Mouse (Mus musculus): ENCODE results near the gene Tanc1.

Gene Tanc1

DNA sequence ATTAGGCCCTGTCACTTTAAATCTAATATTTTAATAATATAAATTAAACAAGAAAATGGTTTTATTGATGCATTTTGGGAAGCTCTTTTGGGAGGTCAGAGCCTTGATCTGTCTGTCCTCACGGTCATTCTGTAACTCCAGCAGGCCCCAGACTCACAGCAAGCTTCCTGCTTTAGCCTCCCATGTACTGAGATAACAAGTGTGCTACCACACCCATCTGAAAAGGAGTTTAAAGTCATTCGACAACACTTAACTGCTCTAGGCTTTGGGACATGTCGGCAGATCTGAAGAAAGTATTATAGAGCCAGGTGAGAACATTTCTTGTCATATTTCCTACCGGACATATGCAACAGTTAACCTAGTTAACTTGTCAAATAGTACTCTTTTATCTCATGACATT is 69.3 kb downstream of the Tanc1 start:
- DNase-seq (ENCODE audit: low spot score): no peak

DNA sequence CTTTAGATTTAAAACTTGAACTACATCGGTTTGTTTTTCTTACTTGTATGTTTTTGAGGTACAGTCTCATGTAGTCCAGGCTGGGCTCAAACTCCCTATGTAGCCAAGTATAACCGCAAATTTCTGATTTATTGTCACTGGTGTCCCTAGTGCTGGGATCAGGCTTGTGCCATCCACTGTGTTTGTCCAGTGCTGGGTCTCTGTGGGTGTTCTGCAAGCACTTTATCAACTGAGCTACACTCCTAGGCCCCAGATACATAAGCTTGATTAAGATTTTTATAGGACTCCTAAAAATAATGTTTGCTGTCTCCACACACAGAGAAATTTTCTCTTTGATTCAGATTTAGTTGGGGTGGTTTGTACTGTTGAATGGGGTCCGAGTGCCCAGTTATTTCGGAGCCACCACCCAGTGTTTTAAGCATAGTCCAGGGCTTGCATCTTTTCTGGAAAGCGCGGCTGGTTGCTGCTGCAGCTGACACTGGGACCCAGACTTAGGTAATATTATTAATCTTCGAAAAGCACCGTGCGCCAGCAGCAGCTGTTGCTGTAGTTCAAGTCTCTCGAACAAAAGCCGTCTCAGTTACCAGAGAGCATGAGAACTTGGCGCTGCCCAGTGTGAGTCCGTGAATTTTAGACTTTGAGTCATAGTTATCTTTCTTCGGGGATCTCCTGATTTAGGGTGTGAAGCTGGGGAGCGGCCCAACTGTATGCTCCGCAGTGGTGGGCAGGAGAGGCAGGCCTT is 73.2 kb downstream of the Tanc1 start:
- DNase-seq (ENCODE audit: low spot score): no peak

DNA sequence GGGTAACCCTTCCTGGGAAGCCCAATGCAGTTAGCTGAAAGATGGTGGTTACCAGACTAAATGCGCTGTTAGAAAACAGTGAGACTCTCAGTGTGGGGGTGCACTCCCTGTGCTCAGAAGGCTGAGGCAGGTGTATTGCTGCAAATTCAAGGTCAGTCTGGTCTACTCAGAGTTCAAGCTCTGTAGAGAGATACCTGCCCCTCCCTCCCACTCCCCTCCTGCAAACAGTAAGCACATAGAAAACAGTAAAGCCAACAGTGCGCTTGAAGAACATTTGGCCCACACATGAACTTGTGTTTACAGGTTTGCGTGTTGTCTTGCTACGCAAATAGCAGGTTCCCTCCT is 73.7 kb downstream of the Tanc1 start:
- DNase-seq (ENCODE audit: low spot score): no peak

DNA sequence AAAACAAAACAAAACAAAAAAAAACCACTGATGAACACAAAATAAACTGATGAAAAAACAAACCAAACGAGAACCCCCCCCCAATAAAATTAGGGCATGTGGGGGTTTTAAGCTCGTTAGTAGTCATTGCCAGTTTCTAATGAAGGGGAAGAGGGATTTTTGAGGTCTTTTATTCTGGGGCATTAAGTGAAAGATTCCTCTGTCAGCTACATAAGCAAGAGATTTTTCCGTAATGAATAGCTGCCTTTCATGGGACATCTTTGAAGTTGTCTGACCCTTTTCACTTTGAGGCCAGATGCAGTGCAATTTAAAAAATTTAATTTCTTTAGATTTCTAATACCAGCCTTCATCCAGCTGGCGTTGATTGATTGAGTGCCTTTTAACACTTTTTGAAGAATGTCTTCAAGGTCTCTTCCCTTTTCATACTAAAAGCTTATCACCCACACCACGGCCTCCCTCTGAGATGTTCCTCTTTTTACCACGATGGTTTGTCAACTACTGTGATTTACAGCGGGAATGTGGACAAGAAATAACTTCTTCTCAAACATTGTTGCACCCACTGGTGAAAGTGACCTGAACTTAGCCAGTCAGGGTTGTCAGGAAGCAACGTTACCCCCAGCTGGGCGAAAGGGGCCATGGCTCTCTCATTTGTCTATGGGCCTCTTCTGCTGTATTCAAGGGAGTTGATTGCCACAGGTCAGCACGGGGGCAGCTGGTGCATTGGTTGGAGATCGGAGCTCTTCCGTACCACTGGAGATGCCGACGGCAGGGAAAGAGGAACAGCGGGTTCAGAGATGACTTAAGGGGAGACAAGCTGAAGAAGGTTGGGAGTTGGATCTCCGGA is 76.6 kb downstream of the Tanc1 start:
- no peak for DNase-seq (ENCODE audit: low spot score)

DNA sequence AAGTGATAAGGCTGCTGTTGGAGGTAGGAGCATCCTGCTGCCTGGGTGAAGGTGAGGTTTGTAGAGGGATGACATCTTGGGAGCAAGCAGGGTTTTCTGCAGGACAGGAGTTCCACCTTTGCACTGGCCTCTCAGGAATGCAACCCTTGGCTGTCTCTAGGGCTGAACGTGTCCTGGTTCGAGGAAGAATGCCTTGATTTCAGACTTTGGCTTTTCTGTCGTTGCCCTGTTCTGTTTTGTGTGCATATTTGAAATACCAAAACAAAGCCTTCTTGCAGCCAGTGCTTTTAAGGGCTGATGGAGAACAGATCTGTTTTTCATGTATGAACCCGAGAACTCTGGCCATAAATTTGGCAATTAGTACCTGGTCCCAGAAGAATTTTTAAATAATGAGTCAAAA is 79.3 kb downstream of the Tanc1 start:
- DNase-seq (ENCODE audit: low spot score): no peak

DNA sequence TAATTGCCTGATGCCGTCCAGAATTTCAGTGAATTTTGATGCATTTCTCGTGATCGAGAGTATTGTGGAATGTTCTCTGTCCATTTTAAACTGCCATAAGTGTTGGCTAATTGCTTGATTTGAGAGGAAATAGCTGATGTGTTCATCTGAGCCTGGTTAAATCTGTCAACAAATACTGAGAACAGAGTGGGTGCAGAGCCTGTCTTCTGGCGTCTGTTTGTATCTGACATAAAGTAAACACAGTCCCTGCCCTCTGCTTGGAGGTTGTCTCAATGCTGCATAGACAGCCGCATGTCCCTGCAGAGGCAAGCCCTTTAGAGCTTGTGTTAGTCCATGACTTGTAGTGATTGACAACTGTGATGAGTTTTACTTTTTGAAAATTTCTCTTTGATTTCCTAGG is 81.6 kb downstream of the Tanc1 start:
- no peak for DNase-seq (ENCODE audit: low spot score)

DNA sequence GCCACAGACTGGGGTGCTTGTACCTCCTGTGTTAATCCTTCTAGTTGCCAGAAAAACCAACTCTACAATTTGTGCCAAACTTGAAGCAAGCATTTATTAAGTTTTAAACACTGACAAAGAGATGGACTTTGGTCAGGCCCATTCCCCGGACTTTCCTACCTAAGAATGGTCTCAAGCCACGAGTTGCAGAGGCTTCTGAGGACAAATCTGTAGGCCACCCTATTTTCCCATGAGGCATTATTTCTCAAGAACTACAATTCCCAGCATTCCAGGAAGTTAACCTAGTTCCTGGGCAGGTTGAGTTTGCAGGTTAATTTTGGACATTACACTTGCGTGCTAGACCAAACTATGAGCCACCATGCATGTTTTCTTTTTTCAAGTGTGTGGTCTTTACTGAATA is 85.3 kb downstream of the Tanc1 start:
- no peak for DNase-seq (ENCODE audit: low spot score)

DNA sequence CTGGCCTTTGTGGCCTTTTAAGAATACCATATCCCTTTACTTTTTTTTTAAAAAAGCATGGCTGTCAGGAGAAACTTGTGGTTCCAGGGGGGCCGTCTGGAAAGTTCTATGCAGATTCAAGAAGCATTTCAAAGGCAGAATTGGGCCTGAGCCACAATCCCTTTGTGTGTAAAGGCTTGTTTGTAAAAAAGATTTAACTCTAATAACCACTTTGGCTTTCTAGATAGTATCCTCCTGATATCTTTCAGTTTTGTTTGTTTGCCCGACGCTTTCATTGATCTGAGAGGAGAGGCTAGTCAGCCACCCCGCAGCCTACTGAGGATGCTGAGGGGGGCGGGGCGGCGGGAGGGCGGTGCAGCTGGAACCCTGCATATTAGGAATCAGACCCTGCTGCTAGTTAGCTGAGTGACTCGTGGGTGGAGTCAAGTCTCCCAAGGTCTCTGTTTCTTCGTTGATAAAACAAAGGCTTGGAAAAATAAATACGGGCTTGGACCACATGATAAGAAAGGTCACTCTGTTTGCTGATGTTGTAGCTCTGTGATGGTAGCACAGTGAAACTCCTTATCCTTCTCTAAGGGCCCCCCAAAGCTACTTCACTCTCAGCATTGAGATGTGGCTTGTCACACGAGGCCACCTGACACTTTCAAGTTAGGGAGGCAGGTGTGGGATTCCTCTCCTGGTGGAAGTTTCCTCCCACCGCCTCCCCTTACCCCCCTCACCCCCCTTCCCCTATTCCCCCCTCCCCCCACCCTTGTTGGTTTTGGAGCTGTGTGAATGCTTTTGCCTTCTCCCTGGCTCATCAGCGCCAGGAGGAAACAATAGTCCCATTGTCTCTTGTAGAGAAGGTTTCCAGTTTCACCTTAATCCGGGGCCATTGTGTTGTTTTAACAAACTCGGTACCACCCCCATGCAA is 86.1 kb downstream of the Tanc1 start:
- DNase-seq (ENCODE audit: low spot score): peak; percentile 70

DNA sequence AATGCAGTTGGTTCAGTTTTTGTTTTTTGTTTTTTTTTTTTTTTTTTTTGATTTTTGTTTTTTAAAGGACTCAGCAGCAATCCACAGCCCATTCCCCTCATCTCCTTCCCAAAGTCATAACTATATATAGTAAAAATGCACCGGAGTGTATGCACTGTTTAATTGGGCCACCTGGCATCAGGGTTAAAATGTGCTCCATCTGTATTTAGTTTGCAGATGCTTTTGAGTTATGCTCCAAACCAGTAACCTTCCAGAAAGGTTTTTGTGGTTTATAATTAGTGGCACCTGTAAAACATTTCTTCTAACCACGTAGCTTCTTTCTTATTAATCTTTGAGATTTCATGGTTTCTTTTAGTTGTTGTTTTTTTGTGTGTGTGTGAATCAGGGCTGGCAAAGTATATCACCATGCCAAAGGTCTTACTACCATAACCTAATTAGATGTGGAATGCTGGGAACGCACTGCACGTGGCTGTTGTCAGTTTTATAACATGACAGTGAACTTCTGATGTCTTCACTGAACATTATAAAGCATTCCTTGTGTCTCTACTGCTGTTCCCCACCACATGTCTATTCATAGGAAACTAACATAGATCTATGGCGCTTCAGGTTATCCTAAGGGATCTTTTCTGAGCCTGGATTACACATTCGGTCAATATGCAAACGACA is 86.9 kb downstream of the Tanc1 start:
- DNase-seq (ENCODE audit: low spot score): peak; percentile 32

DNA sequence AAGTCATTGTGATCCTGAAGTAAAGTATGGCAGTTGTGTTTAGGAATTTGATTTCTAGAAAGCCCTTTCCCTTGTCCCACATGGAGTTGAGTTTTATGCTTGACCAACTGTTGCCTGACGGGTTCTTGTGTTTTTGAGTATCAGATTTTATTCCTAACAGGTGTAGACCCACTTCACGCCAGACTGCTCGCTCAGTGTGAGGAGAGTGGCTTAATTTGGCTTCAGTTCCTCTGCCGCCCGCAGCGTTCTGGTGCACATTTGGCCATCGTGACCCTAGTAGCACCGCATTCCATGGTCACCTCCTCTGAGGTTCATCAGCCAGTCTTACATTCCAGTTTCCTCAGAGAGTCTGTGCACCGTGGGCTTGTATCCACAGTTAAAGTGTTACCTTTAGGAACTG is 88.1 kb downstream of the Tanc1 start:
- no peak for DNase-seq (ENCODE audit: low spot score)

DNA sequence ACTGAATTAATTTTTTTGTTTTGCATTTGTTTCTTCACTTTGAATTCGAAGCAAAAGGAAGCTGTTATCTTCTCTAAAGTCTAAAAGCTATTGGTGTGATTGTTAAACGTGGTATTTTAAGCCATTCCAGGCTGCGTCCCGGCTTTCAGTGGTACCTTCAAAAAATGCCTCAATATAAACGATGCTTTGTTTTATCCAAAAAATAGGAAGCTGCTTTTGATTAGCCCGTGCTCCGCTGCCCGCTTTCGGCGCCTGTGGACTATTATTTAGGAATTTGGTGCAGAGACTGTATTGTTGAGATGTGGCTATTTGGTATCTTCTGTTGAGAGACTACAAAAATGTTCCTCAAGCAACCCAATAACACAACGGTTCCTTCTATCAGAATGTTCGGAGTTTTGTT is 93.4 kb downstream of the Tanc1 start:
- DNase-seq (ENCODE audit: low spot score): no peak

DNA sequence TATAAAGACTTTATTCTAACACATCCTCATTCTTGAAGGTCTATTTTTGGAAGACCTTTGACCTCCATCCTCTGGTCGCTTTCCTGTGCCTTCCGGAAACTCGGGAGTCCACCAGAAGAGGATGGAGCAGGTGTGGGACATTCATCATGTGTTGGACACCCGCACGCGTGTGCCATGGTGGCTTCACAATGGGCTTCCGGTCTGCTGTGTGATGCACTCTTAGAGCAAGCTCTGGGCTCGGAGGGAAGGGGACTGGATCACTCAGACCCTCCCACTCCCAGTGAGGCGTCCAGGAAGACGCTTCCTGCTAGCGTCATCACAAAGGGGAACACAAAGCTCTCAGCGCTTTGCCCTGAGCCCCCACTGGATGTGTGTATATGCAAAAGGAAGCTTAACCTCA is 95.0 kb downstream of the Tanc1 start:
- DNase-seq (ENCODE audit: low spot score): no peak

DNA sequence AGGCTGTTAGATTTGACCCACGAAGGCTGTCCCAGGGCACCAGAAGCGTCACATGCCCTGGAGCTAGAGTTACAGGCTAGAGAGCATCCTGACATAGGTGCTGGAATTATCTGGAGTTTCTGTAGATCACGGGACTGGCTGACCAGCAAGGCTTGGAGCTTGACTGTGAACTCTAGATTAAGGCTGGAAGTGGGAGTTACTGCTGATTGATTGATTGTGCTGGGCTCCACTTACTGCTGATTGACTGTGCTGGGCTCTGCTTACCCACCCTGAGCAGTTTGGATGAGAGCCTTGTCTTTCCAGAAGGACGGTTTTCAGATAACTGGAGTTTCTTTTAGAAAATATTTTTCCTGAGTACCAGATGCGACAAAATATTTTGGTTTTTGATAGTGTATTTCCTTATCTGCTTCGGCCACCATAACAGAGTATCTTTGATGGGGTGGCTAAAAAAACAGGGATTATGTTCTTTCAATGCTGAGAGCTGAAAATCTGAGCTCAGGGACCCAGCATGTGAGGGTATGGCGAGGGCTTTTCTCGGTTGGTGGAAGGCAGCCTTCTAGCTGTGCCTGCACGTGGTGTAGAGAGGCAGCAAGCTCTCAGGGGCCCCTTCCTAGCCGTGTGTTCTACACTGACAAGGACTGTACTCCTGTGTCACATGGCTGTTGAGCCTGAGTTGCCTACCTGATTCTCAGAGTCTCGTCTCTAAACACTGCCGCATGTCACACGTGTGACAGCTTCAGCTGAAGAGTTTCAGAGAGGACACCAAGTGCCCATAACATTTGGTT is 96.3 kb downstream of the Tanc1 start:
- no peak for DNase-seq (ENCODE audit: low spot score)

DNA sequence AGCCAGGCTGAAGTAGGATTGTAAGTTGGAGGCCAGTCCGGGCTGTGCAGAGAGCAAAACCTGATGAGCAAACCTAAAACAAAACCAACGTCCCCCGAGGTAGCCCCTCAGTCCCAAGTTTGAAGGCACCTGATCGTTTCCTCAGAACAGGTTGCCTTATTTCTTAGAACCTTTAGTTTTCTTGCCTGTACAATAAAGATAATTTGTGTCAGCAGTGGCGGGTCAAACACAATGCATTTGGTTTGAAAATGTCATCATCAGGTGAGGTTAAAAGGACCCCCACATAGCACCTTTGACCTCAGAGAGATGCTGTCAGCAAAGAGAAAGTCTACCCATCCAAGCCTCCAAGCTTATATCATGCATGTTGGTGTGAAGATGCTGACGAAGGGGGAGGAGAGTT is 98.9 kb downstream of the Tanc1 start:
- no peak for DNase-seq (ENCODE audit: low spot score)

DNA sequence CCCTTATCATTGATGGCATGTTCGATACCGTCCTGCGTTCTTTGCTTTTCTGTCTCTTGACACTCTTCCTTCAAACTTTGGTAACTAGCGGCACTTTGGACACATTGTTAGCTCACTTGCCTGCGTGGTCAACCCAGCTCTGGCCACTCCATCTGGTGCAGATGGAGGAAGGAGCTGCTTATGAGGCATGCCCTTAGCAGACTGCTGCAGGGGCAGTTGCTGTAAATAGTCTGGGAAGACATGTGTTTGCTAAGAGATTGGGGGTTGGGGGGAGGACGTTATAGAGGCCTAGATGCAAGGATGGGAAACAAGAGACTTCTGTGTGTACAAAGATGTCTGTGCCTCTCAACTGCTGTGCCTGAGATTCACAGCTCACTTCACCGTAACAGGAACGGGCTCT is 100.2 kb downstream of the Tanc1 start:
- no peak for DNase-seq (ENCODE audit: low spot score)

DNA sequence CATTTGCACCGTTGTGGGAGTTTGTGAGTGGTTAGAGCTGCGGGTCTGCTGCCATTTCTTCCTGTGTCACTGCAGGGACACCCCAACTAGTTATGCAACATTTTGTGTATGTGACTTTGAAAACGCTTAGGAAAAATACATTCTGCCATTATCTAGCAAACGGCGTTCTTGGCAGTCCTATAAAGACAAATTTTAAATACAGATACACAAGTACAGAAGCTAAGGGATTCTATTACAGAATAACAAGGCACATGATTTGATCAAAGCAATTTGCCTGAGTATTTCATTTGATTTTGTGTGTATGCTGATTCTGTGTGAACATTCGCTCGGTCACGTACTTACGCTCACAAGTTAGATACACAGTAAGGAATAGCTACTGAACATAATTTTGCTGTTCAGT is 100.6 kb downstream of the Tanc1 start:
- no peak for DNase-seq (ENCODE audit: low spot score)

DNA sequence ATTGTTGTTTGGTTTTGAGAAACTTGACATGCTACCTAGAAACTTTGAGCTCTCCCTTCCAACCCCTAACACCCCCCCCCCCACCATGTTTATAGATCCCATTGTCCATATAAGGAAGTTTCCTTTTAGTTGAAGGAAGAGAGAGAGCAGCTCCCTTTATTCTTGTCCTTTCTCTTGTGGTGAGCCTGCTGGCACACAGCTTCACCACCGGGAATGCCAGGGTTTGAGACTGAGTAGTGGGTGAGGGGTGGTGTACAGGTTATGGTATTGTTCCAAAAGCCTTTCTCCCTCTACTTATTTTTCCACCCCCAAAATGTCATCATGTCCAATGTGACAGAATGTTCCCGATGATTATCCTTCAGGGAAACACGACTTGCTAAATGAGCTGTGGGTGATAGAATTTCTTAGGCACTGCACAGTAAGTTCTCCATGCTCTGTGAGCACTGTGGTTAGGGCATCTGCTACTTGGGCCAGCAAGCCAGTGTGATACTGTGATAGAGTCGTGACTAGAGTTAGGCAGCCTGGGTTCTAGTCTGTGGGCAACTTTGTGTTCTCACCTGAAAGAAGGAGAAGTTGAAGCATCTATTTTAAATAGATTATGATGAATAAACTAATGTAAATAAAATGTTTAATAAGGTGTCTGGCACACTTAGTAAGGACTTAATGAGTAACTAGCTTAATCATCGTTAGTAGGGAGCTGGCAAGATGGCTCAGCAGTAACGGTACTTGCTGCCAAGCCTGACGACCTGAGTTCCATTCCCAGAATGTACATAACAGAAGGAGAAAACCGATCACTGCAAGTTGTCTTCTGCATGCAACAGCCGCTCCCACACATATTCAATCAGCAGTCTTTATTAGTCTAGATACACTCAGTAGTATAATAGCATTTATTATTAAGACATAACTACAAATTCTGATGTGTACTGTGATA is 102.0 kb downstream of the Tanc1 start:
- DNase-seq (ENCODE audit: low spot score): no peak

DNA sequence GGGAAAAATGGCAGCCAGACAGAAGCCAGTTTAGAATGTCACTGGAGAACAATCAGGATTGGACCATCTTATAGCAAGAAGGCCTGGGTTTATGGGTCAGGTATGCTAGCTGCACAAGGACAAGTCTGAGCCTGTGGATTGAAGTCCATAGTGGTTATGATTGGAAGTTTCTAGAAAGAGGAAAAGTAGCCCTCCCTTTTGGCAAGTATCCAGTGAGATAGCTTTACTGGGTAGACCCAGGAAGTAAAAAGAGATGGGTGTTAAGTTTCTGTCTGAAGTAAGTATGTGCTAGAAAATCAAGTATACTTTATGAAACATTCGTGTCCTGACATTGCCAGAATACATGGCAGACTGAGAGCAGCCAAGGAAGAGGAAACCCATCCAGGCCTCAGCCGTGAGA is 103.2 kb downstream of the Tanc1 start:
- DNase-seq (ENCODE audit: low spot score): no peak

DNA sequence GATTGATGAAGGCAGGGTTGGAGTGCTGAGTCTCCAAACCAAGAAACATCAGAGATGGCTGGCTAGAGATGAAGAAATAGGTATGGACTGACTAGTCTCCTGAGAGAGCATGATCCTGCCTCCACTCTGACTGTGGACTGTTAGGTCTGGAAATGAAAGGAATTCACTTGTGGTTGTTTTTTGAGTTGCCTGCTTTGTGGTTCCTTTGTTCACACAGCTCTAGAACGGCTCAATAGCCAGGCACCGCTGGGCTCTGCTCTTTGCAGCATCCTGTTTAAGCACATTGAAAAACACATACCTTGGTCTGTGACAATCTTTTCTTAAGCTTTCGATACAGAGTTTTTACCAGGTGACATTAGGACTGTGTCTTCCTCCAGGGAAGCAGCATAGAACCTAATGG is 104.6 kb downstream of the Tanc1 start:
- no peak for DNase-seq (ENCODE audit: low spot score)

DNA sequence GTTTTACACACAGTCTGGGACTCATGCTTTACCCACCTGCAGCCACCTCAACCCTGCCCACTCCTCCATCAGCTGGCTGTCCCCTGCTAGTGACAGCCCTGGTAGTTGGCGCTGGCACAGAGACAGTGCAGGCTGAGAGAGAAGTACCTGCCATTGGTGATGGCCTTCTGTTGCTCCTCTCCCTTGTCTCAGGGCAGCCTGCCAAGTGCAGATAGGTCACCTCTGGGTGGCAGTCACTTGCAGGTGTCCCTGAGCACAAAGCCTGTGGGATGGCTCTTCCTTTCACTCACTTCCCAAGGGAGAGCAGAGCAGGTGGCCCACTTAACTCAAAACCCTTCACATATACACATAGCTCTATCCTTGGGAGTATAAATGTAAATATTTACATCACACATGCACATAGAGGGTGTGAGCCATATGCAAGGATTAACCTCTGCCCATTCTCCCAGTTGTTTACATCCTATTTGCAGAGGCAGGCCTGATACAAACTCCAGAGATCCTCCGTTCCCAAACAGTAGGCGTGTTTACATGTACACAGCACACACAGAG is 106.0 kb downstream of the Tanc1 start:
- no peak for DNase-seq (ENCODE audit: low spot score)

All from MN1 (cell line).